Mouse (Mus musculus) forebrain, embryonic 14.5 days (tissue): Measurements from ENCODE around the gene Zc3h10. TPM values are rescaled to one million over a fixed set of nuclear protein-coding genes. Genes with fewer than 3 reads are reported as not detected.

Experiments used
- ATAC-seq: fragments of 200-750 bp; cut with Nextera tagmentation; 2 replicates; pipeline ENCODE4 v1.8.0; 2017; ENCODE audit warnings: mild to moderate bottlenecking, moderate library complexity
- DNase-seq: peaks from one replicate; pipeline ENCODE4 v3.0.0-alpha.2; 2015; ENCODE audit warnings: low spot score
- H3K27ac ChIP-seq: fragments of 300-500 bp; sonication (generic); 2 replicates; pipeline ENCODE4 v1.5.1; 2014; ENCODE audit warnings: low read depth, mild to moderate bottlenecking, control low read depth, low read length, moderate library complexity
- H3K27me3 ChIP-seq: fragments of 300-500 bp; sonication (generic); replicated peaks from 2 replicates; pipeline ENCODE4 v1.6.1; 2014; ENCODE audit warnings: low read length, control low read depth, mixed read lengths; ENCODE audit not compliant: control insufficient read depth, insufficient read depth
- H3K36me3 ChIP-seq: fragments of 300-500 bp; sonication (generic); 2 replicates; pipeline ENCODE4 v1.6.1; 2014; ENCODE audit warnings: low read length, control low read depth; ENCODE audit not compliant: control insufficient read depth, insufficient read depth
- H3K4me1 ChIP-seq: fragments of 300-500 bp; sonication (generic); 2 replicates; pipeline ENCODE4 v1.6.1; 2014; ENCODE audit warnings: antibody characterized with exemption, low read length, control low read depth; ENCODE audit not compliant: control insufficient read depth, insufficient read depth
- H3K4me2 ChIP-seq: fragments of 300-500 bp; sonication (generic); 2 replicates; pipeline ENCODE4 v1.6.1; 2014; ENCODE audit warnings: mild to moderate bottlenecking, control low read depth, low read length
- H3K4me3 ChIP-seq: fragments of 300-500 bp; sonication (generic); 2 replicates; pipeline ENCODE4 v1.5.1; 2014; ENCODE audit warnings: low read depth, low read length, control low read depth
- H3K9ac ChIP-seq: fragments of 300-500 bp; sonication (generic); 2 replicates; pipeline ENCODE4 v1.6.1; 2014; ENCODE audit warnings: mild to moderate bottlenecking, low read length, control low read depth, moderate library complexity
- H3K9me3 ChIP-seq: fragments of 300-500 bp; sonication (generic); replicated peaks from 2 replicates; pipeline ENCODE4 v1.6.1; 2016; ENCODE audit warnings: low read length, control low read depth, mixed read lengths; ENCODE audit not compliant: control insufficient read depth
- WGBS: fragments of 180-500 bp; shearing (Covaris S2); extraction: QIAGEN DNeasy Blood & Tissue Kit; methylation state at CpG from one replicate; pipeline ENCODE4 v1.1.7; 2014; 5-methylcytosine and 5-hydroxymethylcytosine counted together
- polyA plus RNA-seq: library from polyadenylated mRNA; unstranded; fragments of >200 nt; fragmentation: Nextera tagmentation; extraction: Ambion mirVana; gene quantifications from 2 replicates; pipeline ENCODE4 v1.2.1, GENCODE M21; 2014

Gene Zc3h10
- polyA plus RNA-seq, 1 experiment from 2014 or later = 16.2 TPM

- H3K36me3 ChIP-seq = no peaks in the 10 kb centered on the region
- DNase-seq = no peak
- ATAC-seq = no peak
- H3K4me1 ChIP-seq = peaks cover 2% of the 10 kb centered on the region; the same call in 1 of the 2 replicates
- no peak overlapping the region for H3K27ac ChIP-seq
- WGBS = 59% methylated on average over 4 of the region's 4 CpGs
- peaks cover 21% of the 10 kb centered on the region for H3K27me3 ChIP-seq
- H3K4me3 ChIP-seq = no peak overlapping the region
- no peak overlapping the region for H3K4me2 ChIP-seq
- H3K9me3 ChIP-seq = no peaks in the 10 kb centered on the region
- no peak overlapping the region for H3K9ac ChIP-seq
Measured at GRCm38 (mm10) chr10:128587120-128587519, 39.5 kb upstream of the Zc3h10 start.

GRCm38 (mm10) chr10:128586546-128586945 lies 39.0 kb upstream of the Zc3h10 start:
- WGBS = 9% methylated on average over 1 of the region's 1 CpGs
- Histone ChIP-seq H3K9me3 (no peaks in the 10 kb centered on the region), H3K4me1 (peaks cover 2% of the 10 kb centered on the region; the same call in 1 of the 2 replicates), H3K4me3 (no peak overlapping the region), H3K4me2 (no peak overlapping the region), H3K27me3 (peaks cover 21% of the 10 kb centered on the region), H3K36me3 (no peaks in the 10 kb centered on the region), H3K27ac (no peak overlapping the region), H3K9ac (no peak overlapping the region)
- no peak for ATAC-seq
- DNase-seq = no peak

- no peaks in the 10 kb centered on the region for H3K36me3 ChIP-seq
- no peak overlapping the region for H3K4me3 ChIP-seq
- no peak overlapping the region for H3K9ac ChIP-seq
- DNase-seq = no peak
- peaks cover 20% of the 10 kb centered on the region for H3K27me3 ChIP-seq
- no peak overlapping the region for H3K27ac ChIP-seq
- H3K9me3 ChIP-seq = no peaks in the 10 kb centered on the region
- H3K4me1 ChIP-seq = no peaks in the 10 kb centered on the region
- no peak for ATAC-seq
- 10% methylated on average over 4 of the region's 4 CpGs for WGBS
- no peak overlapping the region for H3K4me2 ChIP-seq
Measured at GRCm38 (mm10) chr10:128584386-128584785, 36.8 kb upstream of the Zc3h10 start.

- ATAC-seq (no peak), DNase-seq (no peak)
- Histone ChIP-seq H3K4me2 (no peak overlapping the region), H3K9ac (no peak overlapping the region), H3K36me3 (no peaks in the 10 kb centered on the region), H3K9me3 (no peaks in the 10 kb centered on the region), H3K27me3 (peaks cover 13% of the 10 kb centered on the region), H3K4me1 (no peaks in the 10 kb centered on the region), H3K4me3 (no peak overlapping the region), H3K27ac (no peak overlapping the region)
- WGBS = 22% methylated on average over 7 of the region's 7 CpGs
Measured at GRCm38 (mm10) chr10:128583644-128584043, 36.1 kb upstream of the Zc3h10 start.

GRCm38 (mm10) chr10:128579731-128580130 lies 32.2 kb upstream of the Zc3h10 start:
- no peak overlapping the region for H3K4me2 ChIP-seq
- DNase-seq (no peak), ATAC-seq (no peak)
- H3K4me3 ChIP-seq = no peak overlapping the region
- no peaks in the 10 kb centered on the region for H3K27me3 ChIP-seq
- no peak overlapping the region for H3K9ac ChIP-seq
- H3K4me1 ChIP-seq = no peaks in the 10 kb centered on the region
- 82% methylated on average over 4 of the region's 4 CpGs for WGBS
- no peaks in the 10 kb centered on the region for H3K9me3 ChIP-seq
- H3K36me3 ChIP-seq = no peaks in the 10 kb centered on the region
- H3K27ac ChIP-seq = no peak overlapping the region

- no peak for DNase-seq
- Histone ChIP-seq H3K4me2 (no peak overlapping the region), H3K36me3 (no peaks in the 10 kb centered on the region), H3K9ac (no peak overlapping the region), H3K27me3 (no peaks in the 10 kb centered on the region), H3K27ac (no peak overlapping the region), H3K4me3 (no peak overlapping the region), H3K9me3 (no peaks in the 10 kb centered on the region), H3K4me1 (no peaks in the 10 kb centered on the region)
- no peak for ATAC-seq
- WGBS = 81% methylated on average over 3 of the region's 3 CpGs
Measured at GRCm38 (mm10) chr10:128579298-128579697, 31.7 kb upstream of the Zc3h10 start.

GRCm38 (mm10) chr10:128578330-128578729 lies 30.8 kb upstream of the Zc3h10 start:
- Histone ChIP-seq H3K27me3 (no peaks in the 10 kb centered on the region), H3K9ac (no peak overlapping the region), H3K4me2 (no peak overlapping the region), H3K4me1 (no peaks in the 10 kb centered on the region), H3K27ac (no peak overlapping the region), H3K4me3 (no peak overlapping the region), H3K9me3 (no peaks in the 10 kb centered on the region), H3K36me3 (no peaks in the 10 kb centered on the region)
- 78% methylated on average over 11 of the region's 11 CpGs for WGBS
- ATAC-seq (no peak), DNase-seq (no peak)

- 93% methylated on average over 2 of the region's 2 CpGs for WGBS
- no peak overlapping the region for H3K27ac ChIP-seq
- H3K36me3 ChIP-seq = no peaks in the 10 kb centered on the region
- no peaks in the 10 kb centered on the region for H3K27me3 ChIP-seq
- H3K9me3 ChIP-seq = no peaks in the 10 kb centered on the region
- no peak for ATAC-seq
- DNase-seq = no peak
- no peak overlapping the region for H3K9ac ChIP-seq
- H3K4me3 ChIP-seq = no peak overlapping the region
- H3K4me2 ChIP-seq = no peak overlapping the region
- no peaks in the 10 kb centered on the region for H3K4me1 ChIP-seq
Measured at GRCm38 (mm10) chr10:128575063-128575462, 27.5 kb upstream of the Zc3h10 start.

- under 1% methylated on average over 58 of the region's 58 CpGs for WGBS
- Histone ChIP-seq H3K9me3 (no peaks in the 10 kb centered on the region), H3K27ac (peak within 1 kb of the TSS; percentile 91), H3K36me3 (peaks cover 27% of the 10 kb centered on the region), H3K9ac (peak within 1 kb of the TSS; percentile 90), H3K4me1 (peaks cover 11% of the 10 kb centered on the region; the same call in 1 of the 2 replicates), H3K4me2 (peak within 1 kb of the TSS; percentile 96), H3K27me3 (no peaks in the 10 kb centered on the region), H3K4me3 (peak within 1 kb of the TSS; percentile 94)
- DNase-seq (peak; percentile 99), ATAC-seq (peak; percentile 99)
Measured at GRCm38 (mm10) chr10:128565788-128566531, 18.4 kb upstream of the Zc3h10 start, which contains the start of gene Pa2g4. Pa2g4 (minus strand) TSS chr10:128565987.
